Mouse (Mus musculus) embryo, embryonic 10.5 days (tissue): ENCODE measurements around the gene Aicda.
"Not testable (repeated sequence)": the region's sequence is repeated elsewhere in the genome, so short reads cannot be mapped to it uniquely, and the experiment has no call there.

Experiments used
- DNase-seq: peaks from one replicate; pipeline ENCODE4 v3.0.0-alpha.2; 2015; ENCODE audit warnings: low spot score

Aicda gene

DNA sequence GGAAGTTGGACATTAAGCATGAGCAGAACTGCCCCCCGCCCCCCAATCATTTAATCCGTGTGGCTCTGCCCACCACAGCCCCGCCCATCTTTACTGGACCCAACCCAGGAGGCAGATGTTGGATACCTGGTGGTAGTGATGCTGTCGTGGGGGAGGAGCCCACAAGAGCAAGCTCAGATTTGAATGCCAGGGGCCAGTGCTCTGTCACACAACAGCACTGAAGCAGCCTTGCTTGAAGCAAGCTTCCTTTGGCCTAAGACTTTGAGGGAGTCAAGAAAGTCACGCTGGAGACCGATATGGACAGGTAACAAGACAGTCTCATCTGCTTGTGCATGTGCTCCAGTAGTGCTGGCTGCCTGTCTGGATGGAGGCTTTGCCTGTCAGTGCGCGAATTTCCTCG is at the start of gene Aicda:
TSS of gene Aicda (plus strand) at position 196 of the 400 bp plus-strand sequence.
- DNase-seq, result no peak

DNA sequence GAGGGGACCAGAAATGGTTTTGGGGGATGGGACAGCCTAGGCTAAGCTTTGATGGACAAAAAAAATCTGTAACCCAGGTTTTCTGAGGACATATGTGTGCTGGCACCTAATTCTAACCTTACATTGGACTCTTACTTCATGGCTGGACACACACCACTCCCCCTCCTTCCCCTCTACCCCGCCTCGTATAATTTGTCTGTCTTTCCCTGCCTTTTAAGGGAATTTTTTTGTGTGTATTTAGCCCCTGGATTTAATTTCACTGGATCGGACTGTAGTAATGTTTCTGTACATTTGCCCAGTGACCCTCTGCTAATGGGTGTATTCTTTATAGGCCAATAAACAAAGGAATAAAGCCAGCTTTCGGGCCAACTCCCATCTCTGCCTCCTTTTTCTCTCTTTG is 48.6 kb upstream of the Aicda start:
- DNase-seq, result no peak

DNA sequence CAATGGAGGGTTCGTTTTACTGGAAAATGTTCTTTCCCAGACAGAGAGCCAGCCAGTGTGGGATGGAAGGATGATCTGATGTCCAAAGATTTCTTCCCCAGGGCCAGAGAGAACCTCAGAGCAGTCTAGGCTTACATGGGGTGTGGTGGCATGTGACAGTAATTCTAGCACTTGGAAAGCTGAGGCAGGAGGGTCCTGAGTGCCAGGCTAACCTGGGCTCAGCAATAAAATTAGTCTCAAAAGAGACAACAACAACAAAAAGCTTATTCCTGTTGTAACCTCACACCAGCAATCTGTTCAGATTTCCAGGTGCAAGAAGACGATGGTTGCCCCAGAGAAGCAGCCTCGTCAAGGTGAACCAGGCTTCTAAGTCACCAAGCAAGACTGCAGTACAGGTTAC is 48.1 kb upstream of the Aicda start, which contains the start of gene Mfap5:
TSS of gene Mfap5 (plus strand) at position 301 of the 400 bp plus-strand sequence.
- no peak for DNase-seq

DNA sequence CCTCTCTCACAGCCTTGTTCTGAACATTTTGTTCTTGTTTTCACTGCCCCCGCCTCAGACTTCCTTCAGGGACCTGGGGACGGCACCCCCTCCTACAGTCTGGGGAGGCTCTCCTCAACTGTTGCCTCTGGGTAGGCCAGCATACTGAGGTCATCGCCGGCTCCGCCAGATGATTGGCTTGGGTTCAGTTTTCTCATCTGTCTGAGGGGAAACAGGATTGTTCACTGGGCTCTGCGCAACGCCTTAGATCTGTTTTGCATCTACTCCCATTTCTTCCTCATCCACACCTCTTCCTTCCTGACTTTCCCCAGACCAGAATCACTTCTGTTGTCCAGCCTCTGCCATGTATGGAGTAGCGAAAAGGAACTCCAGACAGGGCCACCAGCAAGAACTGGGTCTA is 45.1 kb upstream of the Aicda start:
- no peak for DNase-seq

DNA sequence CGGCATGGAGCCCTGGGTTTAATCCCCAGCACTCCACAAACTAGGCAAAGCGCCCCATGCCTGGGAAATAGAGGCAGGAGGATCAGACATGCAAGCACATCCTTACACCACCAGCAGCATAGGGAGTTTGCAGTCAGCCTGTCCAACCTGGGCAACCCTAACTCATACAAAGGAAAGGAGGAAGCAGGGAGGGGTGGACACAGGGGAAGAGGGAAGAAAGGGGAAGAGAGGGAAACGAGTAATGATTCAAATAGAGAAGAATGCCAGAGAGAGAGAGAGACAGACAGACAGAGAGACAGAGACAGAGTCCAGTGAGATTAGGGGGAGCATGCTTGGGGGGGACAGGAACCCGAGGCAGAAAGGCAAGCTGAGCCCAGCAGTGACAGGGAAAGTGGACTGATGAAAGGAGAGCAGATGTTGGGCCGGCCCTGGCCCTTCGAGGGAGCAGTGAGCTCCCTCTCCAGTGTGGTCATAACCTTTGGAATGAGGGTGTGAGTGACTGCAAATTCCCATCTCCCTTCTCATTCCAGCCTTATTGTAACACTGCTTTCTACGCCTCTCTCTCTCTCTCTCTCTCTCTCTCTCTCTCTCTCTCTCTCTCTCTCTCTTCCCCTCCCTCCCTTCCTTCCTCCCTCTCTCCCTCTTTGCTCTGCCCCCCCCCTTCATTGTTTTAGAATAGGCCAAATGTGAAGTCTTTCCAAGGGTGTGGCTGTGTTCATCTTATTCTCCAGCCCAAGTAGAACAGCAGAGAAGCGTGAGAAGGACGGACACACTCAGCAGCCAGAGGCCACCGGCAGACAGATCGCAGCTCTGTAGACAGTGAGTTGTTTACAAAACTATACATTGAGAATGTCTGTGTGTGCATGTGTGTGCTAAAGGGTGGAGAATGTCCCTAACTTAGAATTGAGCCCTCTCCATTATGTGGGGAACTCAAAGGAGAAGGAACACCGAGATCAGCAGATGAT is 40.4 kb upstream of the Aicda start:
- DNase-seq, result no peak

DNA sequence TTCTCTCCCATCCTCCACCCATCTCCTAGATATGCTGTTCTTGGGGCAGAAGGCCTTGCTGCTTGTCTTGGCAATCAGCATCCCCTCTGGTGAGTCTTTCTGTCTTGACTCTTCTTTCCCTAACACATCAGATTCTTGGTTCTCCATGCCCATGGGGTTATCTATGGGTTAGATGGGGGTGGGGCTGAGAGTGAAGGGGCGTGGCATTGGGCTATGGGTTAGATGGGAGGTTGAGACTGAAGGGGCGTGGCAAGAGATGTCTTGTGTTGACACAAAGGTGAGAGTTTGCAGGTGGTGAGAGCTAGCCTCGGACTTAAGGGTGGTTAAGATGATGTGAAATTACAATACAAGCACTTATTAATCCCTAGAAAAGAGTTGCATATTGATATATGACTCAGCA is 39.3 kb upstream of the Aicda start:
- no peak for DNase-seq

DNA sequence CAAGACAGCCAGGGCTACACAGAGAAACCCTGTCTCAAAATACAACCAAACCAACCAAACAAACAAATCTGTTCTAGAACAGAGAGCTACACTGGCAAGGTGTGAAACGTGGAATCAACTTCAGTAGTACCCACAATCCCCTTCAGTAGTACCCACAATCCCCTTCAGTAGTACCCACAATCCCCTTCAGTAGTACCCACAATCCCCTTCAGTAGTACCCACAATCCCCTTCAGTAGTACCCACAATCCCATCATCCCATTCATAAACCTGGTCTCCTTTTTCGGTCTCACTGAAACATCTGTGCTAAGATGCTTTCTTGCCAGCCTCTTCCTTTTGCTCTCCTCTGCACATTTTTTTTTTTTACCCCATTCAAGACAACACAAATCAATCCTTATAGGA is 37.8 kb upstream of the Aicda start:
- DNase-seq, result not testable (repeated sequence)

DNA sequence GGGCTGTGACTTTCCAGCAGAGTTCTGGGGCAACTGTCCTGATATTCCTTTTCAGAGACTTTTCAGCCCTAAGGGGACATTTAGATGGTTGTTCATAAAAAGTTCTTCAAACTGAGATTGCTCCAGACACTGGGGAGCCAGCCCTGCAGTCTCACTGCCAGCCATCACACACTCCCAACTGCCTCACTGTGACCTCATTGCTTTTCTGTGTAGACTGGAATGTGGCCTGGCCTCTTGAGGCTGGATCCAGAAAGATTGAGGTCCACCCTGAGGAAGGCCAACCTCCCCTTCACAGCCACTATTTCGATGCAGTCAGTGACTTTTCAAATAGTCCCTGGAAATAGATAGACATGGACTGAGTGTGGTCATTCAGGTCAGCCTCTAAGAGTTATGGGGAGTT is 35.9 kb upstream of the Aicda start:
- DNase-seq, result no peak

DNA sequence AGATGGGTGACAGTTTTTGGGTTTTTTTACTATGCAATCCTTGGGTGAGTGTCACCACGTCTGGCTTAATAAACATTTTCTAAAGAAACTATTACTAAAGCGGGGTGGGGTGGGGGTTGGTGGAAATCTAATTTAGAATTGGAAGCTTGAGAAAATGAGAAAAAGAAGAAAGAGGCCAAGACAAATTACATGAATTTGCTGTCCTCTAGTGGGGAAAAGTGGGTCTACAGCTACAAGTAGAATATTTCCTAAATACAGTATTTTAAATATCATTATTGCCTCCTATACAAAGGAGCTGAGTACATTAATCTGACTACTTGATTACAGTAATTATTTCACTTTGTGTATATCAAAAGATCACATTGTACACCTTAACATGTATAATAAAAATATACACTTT is 34.2 kb upstream of the Aicda start:
- peak; percentile 54 for DNase-seq

DNA sequence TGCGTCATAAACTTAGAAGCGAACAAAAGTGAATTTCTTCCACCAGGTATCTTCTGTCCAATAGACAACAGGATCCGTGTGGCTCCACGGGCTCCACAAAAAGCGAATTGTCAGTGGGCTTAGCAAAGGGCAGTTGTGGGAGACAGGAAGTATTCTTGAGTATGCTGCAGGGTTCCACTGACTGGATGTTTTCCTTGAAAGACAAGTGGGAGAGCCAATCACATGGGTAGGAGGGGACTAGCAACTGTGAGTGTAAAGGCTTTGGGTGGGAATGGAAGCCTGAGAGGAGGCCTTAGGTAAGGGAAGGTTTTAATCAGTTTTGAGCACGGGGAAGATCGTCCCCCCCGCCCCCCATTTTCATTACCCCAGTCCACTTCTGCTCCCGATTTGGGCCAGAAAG is 31.0 kb upstream of the Aicda start:
- DNase-seq, result peak; percentile 62

DNA sequence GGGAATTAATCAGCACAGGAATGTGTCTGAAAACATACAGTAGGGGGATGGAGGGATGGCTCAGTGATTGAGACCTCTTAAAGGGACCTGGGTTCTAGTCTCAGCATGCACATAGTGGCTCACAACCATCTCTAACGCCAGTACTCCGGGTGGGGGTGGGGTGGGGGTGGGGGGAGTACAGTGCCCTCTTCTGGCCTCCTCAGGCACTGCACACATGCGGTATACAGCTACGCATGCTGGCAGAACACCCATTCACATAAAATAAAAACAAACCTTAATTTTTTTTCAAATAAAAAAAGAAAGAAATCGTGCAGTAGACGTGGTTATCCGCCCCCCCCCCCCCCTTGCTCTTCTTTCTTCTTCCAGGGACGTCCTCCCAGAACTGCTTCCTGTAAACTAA is 30.3 kb upstream of the Aicda start:
- no peak for DNase-seq

DNA sequence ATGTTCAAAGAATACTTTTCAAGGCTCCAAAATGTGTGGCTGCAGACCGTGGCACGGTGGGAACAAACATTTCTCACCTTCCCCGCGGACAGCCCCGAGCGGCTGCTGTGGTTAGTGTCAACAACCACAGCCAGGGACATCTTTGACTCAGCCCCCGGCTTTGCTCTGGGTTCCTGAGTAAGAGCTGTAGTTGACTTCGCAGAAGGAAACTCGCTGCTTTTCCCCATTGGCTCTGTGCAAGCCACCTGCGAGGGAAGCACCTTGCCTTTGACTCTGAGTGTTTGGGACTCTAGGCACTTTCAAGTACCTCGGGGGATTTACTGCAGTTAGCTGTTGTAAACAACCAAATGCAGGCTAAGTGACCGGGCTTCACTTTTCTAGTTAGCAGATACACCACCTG is 26.0 kb upstream of the Aicda start:
- no peak for DNase-seq

DNA sequence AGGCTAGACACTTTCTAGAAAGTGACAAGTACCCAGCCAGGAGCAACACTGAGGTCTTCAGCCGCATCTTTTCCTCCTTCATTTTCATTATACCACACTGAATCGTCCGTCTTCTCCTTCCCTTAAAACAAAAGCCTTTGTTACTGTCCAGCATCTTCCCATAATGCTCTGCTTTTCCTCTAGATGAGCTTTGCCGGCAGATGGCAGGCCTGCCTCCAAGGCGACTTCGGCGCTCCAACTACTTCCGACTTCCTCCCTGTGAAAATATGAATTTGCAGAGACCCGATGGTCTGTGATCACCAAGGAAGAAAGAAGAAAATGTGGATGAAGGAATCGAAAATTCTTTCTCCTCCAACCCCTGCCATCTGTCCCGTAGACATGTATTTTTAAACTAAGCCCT is 25.5 kb upstream of the Aicda start:
- DNase-seq, result no peak

DNA sequence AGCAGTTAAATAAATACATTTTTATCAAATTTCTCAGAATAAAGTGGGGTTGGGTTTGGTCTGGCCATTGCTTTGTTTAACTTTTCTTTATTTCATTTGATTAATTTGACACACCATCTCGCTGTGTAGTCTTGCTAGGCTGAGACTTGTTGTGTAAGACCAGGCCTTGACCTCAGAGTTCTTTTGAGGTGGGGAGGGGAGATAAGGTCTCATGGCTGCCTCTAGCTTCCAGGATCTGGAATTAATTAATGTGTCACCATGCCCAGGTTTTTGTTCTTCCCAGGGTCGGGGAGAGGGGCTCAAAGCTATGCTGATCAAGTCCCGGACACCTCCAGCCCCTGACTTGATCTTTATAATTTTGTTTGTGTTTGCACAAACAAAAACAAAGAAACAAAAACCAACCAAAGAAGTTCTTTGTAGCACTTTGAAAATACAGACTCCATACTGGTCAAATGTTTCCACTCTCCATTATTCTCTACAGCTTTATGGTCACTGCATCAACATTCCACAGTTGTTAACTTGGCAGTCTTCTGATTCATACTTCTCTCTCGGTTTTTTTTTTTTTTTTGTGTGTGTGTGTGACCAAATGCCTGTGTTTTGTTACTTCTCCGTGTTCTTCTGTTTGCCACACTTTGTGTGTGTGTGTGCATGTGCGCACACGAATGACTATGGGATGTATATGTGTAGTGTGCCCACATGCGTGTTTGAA is 22.0 kb upstream of the Aicda start:
- peak; percentile 33 for DNase-seq

DNA sequence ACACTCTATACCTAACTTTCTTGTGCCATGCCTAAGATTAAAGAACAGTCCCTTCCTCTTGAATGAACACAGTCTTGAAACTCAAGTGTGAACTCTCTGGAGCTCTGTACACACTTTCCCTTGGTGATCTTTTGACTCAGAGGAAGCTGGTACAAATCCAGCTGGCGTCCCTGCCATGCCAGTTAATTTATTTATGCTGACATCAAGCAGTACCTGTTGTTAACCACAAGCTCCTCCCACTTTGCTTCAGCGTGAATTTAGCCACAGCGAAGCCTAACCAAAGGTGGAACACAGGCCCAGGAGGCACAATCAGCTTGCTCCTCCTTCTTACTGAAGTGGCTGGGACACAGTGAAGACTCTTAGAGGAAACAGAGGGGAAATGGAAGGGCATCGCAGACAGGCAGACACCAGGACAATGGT is 20.7 kb upstream of the Aicda start:
- DNase-seq, result peak; percentile 56

DNA sequence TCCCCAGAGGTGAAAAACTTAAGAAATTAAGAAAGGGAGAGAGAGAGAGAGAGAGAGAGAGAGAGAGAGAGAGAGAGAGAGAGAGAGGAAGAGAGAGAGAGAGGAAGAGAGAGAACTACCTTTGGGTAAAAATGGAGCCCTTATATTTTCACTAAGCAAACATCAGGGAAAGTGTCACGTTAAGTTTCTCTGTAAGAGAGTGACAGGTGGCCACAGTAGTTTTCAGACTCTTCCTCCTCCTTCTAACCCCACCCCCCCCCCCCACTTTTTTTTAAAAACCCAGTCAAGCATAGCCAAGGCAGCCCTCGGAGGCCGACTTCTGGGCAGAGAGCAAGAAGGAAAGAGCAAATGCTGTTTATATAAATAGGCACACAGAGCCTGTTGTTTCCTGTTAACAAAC is 19.6 kb upstream of the Aicda start:
- no peak for DNase-seq

DNA sequence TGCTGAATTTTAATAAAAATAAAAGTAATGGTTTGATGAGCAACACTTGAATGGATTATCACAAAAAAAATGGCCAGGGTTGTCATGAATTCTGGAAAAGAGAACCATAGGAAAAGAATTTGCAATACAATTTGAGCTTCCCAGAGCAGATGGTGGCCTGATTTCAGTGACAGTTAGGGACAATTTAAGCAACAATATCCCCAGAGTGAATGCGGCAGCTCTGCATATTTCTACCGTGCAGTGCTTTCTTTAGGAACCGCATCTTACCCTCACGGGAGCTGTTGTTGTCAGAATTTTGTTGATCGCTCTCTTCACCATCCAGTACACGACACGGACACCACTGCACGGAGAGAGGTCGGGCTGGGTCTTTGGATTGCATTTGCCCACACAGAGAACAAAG is 14.0 kb upstream of the Aicda start:
- no peak for DNase-seq

DNA sequence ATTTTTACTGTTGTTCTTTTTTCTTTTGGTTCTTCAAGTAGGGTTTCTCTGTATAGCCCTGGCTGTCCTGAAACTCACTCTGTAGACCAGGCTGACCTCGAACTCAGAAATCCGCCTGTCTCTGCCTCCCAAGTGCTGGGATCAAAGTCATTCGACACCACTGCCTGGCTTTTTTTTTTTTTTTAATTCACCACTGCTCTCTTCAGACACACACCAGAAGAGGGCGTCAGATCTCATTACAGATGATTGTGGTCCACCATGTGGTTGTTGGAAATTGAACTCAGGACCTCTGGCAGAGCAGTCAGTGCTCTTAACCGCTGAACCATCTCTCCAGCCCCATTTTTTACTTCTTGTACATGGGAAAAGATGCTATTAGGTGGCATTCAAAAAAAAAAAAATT is 11.1 kb upstream of the Aicda start:
- DNase-seq, result not testable (repeated sequence)

DNA sequence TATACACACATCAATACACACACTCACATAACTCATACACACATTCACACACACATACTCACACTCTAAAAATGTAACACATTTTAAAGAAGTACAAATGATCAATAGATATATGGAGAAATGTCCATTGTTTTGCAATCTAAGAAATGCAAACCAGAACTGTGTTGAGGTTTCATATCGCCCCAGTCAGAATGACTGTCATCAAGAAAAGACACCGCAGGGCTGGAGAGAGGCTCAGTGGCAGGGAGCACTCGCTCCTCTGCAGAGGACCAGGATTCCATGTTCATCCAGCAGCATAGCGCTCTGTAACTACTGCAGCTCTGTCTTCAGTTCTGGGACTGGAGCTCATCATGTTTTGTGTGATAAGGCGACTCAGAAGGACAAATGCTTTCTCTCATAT is 10.0 kb upstream of the Aicda start:
- no peak for DNase-seq

DNA sequence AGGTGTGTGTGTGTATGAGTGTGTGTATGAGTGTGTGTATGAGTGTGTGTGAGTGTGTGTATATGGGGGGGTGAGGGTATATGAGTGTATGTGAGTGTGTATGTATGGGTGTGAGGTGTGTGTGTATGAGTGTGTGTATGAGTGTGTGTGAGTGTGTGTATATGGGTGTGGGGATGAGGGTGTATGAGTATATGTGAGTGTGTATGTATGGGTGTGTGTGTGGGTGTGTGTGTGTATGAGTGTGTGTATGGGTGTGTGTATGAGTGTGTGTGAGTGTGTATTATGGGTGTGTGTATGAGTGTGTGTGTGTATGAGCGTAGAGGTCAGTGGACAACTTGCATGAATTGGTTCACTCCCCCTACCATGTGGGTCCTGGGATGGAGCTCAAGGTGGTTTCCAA is 8.9 kb upstream of the Aicda start:
- no peak for DNase-seq

DNA sequence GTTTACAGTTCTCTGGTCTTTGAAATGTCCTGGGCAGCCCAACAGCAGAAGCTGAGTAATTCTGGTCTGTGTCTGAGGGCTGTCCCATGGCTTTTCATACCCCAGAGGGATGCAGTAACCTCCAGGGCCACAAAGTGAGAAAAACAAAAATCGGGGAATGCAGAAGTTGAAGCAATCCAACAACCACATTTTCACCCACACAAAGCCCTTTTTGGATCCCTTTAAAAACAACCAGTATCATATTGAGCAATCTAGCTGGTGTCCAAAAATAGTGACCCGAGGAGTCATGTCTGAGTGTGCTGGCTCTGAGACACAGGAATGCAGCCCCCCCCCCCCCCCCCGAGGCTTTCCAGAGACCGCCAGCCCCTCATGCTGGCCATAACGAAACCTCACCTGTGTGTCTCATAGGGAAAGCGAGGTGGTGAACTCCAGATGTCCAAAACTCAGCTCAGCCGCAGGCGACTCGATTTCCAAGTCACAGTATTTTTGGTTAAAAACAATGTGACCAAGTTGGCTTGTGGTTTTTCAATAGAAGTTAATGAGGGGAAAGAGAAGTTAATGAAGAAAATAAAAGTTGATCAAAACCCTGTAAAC is 8.2 kb upstream of the Aicda start:
- no peak for DNase-seq

DNA sequence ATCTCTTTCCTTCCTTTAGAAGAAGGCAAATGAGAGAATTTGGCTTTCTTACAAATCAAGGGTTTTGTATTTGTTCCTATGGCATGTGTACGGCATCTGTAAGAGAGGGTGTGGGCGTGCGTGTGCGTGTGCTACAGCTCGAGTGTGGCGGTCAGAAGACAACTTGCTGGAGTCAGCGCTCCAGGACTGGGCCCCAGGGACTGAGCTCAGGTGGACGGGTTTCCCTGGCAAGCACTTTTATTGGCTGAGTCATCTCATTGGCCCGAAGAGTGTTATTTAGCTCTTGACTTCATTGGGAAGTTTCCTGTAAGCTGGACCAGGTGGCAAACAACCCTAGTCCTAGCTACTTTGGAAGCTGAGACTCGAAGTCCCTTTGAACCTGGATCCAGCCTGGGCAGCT is 7.7 kb upstream of the Aicda start:
- DNase-seq, result no peak

DNA sequence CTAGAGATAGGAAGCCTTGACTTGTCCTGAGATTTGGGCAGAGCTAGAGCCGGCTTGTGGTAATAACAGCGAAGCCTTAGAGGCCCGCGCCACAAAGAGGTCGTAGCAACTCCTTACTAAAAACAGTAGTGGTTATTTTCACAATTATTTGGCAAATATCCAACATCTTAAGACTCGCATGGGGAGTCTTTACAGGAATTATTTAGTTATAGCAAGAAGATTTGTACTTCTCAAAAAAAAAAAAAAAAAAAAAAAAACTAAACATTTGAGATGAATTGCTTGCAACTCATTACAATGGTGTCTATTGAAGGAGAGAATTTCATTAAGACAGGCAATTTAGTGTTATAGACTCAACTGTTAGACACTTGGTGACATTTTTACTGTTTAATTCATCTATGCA is 501 bp downstream of the Aicda start:
- DNase-seq, result no peak
